Mouse (Mus musculus) bone marrow, adult 2 months (tissue): Measurements from ENCODE around the gene 2510009E07Rik.

ENCODE experiments used
- CTCF ChIP-seq: fragments of 200-500 bp; IDR thresholded peaks from 2 replicates; pipeline ENCODE4 v1.5.1; 2011; ENCODE audit warnings: low read length, control low read depth; ENCODE audit not compliant: control insufficient read depth, insufficient read depth
- POLR2A ChIP-seq: fragments of 200-500 bp; IDR thresholded peaks from 2 replicates; pipeline ENCODE4 v1.6.1; 2011; ENCODE audit warnings: low read depth, mild to moderate bottlenecking, control low read depth, low read length, borderline replicate concordance; ENCODE audit not compliant: control insufficient read depth

DNA sequence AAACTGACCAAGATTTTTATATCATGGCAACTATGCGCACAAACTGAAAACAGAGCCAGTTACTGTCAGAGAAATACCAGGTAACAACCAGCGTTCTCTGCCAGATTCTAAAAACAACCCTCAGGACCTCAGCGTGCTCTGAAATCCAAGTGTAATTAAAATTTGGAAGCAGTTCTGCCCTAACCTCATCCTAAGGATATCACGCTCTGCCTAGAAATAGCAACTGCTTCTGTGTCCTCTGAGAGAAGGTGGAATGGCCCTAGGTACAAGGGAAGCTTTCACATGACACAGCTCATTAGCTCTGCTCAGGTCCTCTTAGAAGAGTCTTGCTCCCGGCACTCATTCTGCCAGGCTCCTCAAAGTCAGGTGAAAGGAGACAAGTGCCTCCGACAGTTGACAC, 48.9 kb upstream of the 2510009E07Rik start:
- TF ChIP-seq POLR2A, result no peak
- TF ChIP-seq CTCF, result no peak
